Mouse (Mus musculus): ENCODE data around the gene Them4.

Gene Them4

DNA sequence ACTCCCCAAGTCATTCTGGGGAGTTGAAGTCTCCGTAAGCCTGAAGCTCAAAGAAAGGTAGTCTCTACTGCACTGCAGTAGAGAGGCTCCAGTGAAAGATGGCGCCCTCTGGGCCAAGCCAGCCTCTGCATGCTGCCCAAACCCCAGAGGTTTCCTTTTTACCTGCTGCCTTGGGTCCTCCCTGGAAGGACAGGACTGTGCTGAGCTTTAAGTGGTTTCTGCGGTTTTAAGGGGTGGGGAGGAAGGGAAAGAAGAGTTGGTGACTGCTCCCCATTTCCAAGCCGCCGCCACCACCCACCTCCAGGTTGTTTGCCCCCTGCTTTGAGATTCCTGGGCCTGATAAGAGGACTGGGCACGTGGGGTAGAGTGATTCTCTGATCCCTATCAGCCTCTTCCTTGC lies 58.7 kb downstream of the Them4 start:
- DNase-seq (ENCODE audit: low spot score): no peak

DNA sequence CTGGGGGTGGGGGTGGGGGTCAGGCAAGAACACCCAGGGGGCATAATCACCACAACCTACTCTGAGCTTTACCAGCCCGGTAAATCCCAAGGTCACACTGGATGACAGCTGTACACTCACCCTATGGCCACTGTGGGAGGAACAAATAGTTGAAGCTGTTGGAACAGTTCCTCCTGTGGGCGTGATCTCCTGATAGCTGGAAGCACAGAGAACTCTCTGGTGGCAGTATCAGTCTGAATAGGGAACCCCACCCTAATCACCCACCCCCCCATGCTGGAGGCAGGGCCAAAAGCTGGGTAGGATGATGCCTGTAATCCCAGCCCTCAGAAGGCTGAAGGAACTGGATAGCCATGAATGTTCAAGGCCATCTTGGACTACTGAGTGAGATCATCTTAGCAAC lies 59.8 kb downstream of the Them4 start:
- DNase-seq (ENCODE audit: low spot score): no peak

DNA sequence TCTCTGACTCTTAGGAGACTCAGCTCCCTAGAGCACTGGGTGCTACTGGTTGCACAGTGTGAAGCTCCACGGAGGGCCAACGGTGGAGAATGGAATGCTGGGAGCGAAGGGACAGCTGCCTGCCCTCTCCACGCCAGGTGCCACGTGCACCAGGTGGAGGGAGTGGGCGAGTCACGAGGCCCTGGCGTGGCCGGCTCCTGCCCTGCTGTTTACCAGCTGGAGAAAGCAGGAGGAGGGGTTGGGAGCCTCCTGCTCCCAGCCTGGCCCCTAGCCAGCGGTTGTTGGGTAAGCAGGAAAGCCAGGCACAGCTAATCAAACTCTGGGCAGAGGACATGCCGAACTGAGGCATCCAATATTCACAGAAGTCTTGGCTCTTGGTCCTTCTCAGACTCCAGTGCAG lies 61.7 kb downstream of the Them4 start:
- DNase-seq (ENCODE audit: low spot score): no peak

DNA sequence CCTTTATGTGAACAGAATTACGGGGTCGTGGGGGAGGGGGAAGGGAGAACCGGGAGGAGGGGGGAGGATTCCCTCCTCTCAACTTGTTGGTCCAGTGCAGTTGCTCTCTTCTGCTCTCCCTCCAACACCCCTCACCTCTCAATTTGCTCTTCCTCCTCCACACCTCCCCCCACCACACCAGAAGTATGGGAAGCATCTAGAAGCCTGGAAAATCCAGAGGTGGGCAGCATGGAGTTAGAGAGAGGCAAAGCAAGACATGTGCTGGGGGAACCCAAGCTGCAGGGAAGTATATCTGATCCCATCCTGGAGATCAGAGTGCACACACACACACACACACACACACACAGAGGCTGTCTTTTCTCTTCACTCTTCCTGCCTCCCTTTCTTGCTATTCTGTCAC lies 62.1 kb downstream of the Them4 start:
- no peak for DNase-seq (ENCODE audit: low spot score)

DNA sequence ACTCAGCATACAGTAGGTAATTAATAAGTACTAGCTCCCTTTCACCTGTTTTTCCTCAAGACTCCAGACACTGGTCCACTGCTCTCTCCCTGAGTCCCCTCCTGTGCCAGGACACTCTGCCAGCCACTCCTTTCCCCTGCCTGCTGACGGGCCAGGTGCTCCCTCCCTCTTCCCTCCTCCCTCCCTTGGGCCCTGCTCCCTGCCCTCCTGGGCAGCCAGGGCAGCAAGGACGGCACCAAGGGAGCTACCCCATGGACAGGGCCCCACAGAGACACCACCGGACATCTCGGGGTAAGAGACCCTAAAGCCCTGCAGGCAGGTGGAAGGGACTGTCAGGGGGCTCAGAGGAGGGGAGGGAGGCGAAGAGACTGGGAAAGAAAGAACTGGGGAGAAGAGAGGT lies 62.8 kb downstream of the Them4 start, which contains the start of gene Rorc:
Gene Rorc (plus strand): TSS at position 154 of the 400 bp plus-strand sequence.
- DNase-seq (ENCODE audit: low spot score): no peak

DNA sequence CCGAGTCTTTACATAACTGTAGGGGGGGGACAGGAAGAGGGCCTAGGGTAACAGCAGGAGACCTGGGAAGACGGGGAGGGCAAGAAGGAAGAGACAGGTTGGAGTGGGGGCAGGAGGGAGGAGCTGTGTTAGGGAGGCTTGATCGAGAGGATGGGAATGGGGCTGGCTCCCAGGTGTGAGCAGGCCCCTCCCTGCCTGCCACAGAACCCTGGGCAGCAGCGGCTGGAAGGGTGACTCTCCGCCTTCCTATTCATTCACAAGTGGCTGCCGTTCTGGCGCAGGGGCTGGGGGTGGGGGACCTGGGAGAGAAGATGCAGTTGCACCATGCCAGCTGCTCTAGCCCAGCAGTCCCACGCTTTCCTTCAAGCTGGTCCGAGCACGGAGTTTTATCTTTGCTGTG lies 63.2 kb downstream of the Them4 start:
- no peak for DNase-seq (ENCODE audit: low spot score)

DNA sequence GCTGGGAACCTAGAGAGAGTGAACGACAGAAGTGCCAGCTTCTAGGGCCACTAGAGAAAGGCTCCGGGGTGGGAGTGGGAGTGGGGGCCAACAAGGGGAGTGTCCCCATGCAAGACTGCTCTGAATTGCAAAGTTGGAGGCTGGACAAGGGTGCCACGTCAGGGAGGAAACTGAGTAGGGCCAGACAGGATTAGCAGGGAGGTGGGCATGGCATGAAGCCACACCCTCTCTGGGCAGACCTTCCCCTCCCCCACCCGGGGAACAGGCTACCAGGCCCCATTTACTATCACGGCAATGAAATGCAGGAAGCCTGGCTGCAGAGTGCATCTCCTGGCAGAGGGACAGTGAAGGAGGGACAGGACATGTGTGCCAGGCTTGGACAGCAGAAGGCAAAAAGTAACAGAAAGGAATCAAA lies 63.7 kb downstream of the Them4 start:
- no peak for DNase-seq (ENCODE audit: low spot score)

DNA sequence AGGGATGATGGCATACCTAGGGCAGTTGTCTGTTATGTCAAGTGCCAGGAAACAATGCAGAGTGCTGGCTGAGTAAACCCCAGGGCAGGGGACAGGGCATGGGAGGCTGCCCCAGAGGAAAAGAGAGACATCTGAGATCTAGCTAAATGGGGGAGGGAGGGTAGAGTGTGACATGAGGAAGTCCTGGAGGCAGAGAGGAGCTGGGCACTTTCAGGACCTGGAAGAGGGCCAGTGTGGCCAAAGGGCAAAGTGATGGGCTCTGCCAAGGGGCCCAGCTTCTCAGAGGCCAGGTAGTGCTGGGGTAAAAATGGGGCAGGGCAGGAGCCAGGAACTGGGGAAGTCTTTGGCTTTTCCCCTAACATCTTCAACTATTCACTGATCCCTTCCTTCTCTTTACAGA lies 64.7 kb downstream of the Them4 start:
- no peak for DNase-seq (ENCODE audit: low spot score)

DNA sequence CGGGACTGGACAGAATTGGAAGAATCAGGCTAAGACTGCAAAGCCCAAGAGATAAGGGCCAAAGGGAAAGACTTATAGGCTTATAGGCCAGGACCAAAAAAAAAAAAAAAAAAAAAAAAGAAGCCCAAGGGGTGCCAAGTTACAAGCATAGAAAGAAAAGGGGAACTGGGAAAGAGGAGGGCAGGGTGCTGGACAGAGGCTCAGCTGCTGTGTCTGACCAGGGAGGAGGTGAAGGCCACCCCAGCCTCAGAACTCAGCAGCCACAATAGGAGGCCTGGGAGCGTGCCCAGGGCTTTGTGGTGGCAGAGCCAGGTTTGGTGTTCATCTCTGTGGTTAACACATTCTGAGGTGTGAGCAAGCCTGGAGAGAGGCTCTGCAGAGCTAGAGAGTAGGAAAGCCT lies 65.3 kb downstream of the Them4 start:
- no peak for DNase-seq (ENCODE audit: low spot score)

DNA sequence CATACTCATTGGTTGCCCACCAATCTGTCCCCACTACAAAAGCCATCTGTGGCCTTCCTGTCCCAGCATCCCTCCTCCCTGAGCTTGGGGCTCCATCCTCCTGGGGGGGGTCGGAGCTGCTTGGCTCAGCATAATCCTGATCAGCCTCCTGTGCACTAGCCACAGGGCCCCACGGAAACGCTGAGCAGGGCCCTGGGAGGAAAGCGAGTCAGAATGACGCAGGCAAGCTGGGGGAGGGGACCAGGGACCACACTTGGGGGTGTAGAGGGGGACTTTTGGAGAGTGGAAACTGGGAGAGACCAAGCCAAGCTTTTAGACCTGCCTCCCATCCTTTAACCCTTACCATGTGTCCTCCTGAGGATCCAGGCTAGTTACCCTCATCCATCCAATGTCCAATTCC lies 66.0 kb downstream of the Them4 start:
- no peak for DNase-seq (ENCODE audit: low spot score)

DNA sequence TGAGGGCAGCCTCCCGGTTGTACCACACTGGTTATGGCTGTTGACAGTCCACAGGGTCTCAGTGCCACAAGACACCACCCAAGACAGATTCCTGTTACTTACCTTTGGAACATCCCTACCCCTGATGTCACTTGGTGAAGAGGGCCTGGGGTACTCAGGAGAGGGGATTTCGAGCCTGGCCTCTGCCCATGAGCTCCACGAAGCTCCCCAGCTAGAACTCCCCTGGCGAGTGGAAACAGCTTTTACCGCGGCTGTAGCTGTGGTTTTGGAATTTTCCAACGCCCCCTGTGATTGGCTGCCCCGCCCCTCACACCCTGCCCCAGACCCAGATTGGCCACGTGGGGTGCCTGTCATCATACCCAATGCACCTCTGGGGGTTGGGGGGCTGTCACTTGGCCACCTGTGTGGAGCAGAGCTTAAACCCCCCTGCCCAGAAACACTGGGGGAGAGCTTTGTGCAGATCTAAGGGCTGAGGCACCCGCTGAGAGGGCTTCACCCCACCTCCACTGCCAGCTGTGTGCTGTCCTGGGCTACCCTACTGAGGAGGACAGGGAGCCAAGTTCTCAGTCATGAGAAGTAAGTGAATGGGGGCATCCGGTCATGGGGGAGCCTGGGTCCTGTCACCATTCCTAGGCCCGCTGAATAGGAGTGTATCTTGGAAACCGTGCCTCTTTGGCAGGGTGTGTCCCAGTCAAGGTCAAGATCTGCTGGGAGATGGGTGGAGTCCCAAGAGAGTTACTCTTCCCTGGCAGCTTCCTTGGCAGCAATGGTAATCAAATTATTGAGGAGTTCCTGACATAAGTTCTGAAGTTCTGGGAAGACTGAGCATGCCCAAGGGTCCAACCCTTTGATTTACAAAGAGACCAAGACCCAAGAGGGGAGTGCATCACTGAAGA lies 67.4 kb downstream of the Them4 start:
- DNase-seq (ENCODE audit: low spot score): no peak

DNA sequence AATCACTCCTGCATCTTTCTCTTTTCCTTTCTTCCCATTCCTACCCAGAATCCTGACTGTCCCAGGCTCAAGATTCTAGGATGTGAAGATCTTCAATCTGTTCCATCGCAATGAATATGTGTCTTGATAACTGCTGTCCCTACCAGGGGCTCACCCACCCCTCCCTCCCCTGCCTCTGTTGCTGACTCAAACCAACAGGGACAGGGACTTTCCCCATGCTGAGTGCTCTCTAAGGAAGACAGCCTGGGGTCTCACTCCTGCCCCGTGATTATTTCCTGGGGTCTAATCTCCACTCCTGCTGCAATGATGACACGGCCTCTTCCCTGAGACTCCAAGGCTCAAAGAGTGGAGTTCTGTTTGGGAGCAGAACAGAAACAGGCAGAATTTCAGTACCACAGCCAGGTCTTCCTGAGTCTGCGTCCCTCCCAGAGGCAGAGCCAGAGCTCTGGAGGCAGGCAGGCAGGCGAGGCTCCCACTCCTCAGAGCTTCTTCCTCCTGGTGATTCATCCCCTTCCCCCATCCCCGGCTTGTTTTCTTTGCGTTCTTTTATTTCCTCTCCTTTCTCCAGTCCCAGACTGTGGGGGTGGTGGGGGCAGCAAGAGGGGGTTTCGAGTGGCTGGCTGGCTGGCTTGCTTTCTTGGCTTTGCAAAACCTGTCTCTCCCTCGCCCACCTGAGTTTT lies 70.1 kb downstream of the Them4 start:
- DNase-seq (ENCODE audit: low spot score): no peak
